Comparison of ENCODE assay signal across 21 mouse cellular contexts in the genomic region with DNA sequence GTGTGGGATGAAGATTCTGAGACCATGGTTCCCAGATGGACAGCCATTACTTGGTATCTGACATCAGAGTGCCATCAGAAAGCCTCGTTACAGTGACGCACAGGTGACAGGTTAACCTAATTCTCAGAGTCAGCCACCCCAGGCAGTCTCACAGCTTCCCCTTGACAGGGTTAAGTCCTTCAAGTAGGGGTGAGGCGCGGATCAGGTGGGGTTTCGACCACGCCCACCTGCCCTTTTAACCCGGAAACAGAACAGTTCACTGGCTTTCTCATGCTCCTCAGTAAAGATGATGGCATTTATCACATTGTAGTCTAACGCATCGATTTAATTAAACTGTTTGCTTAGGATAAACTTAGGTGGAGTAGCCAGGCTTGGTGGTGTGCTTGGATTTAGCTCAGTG. TPM values are rescaled to one million over a fixed set of nuclear protein-coding genes. Genes with fewer than 3 reads are reported as not detected.
DNase-seq lines count a peak whose midpoint lies in the region; ATAC-seq lines count a peak whose summit lies in the region.
"Had no signal": no experiment of that assay in that cellular context is flagged by ENCODE, and none has a peak within 500 bp of the region (broad histone marks: within the 10 kb centered on the region; RNA-seq: fewer than 3 reads in every experiment).

No protein-coding gene starts in this region.

- H3K9ac ChIP-seq in embryonic facial prominence, embryonic 13.5 days = no peak overlapping the region
- H3K9ac ChIP-seq in intestine, embryonic 16.5 days (ENCODE audit: low read depth, low read length) = no peak overlapping the region
- no peak overlapping the region for H3K9ac ChIP-seq in stomach, embryonic 14.5 days (replicated peaks; ENCODE audit: low read depth, low read length)
- H3K9ac ChIP-seq: forebrain, embryonic 15.5 days; heart, embryonic 15.5 days; hindbrain, embryonic 13.5 days had no signal

- H3K4me1 ChIP-seq in embryonic facial prominence, embryonic 13.5 days = peaks cover 29% of the 10 kb centered on the region
- H3K4me1 ChIP-seq in intestine, embryonic 16.5 days (ENCODE audit: control insufficient read depth, insufficient read depth, low read length) = peaks cover 16% of the 10 kb centered on the region
- peaks cover 13% of the 10 kb centered on the region; the same call in 1 of the 2 replicates for H3K4me1 ChIP-seq in stomach, embryonic 14.5 days (ENCODE audit: control insufficient read depth, insufficient read depth, low read length)
- peaks cover 19% of the 10 kb centered on the region for H3K4me1 ChIP-seq in forebrain, embryonic 10.5 days

- no peaks in the 10 kb centered on the region for H3K9me3 ChIP-seq in embryonic facial prominence, embryonic 13.5 days
- no peaks in the 10 kb centered on the region for H3K9me3 ChIP-seq in intestine, embryonic 16.5 days (ENCODE audit: control insufficient read depth, low read length)
- H3K9me3 ChIP-seq in stomach, embryonic 14.5 days (ENCODE audit: control insufficient read depth, low read depth, low read length) = no peaks in the 10 kb centered on the region
- H3K9me3 ChIP-seq in forebrain, embryonic 10.5 days = no peaks in the 10 kb centered on the region
- H3K9me3 ChIP-seq: forebrain, embryonic 15.5 days; heart, embryonic 15.5 days; hindbrain, embryonic 13.5 days had no signal

- no peak overlapping the region for H3K4me3 ChIP-seq in embryonic facial prominence, embryonic 13.5 days
- H3K4me3 ChIP-seq in intestine, embryonic 16.5 days (ENCODE audit: low read length) = no peak overlapping the region
- H3K4me3 ChIP-seq in stomach, embryonic 14.5 days (ENCODE audit: low read depth, low read length) = no peak overlapping the region
- no peak overlapping the region for H3K4me3 ChIP-seq in forebrain, embryonic 10.5 days
- H3K4me3 ChIP-seq: forebrain, embryonic 15.5 days; heart, adult 2 months; heart, embryonic 15.5 days; hindbrain, embryonic 13.5 days had no signal

- no peaks in the 10 kb centered on the region for H3K27me3 ChIP-seq in embryonic facial prominence, embryonic 13.5 days
- no peaks in the 10 kb centered on the region for H3K27me3 ChIP-seq in intestine, embryonic 16.5 days (replicated peaks; ENCODE audit: control insufficient read depth, insufficient read depth, low read length)
- H3K27me3 ChIP-seq in stomach, embryonic 14.5 days (ENCODE audit: control insufficient read depth, insufficient read depth, low read length) = no peaks in the 10 kb centered on the region
- H3K27me3 ChIP-seq in forebrain, embryonic 10.5 days (ENCODE audit: poor library complexity, severe bottlenecking) = no peaks in the 10 kb centered on the region
- H3K27me3 ChIP-seq: CH12.LX; forebrain, embryonic 15.5 days; heart, embryonic 15.5 days; hindbrain, embryonic 13.5 days had no signal

- no peak for ATAC-seq in embryonic facial prominence, embryonic 13.5 days (ENCODE audit: insufficient number of reproducible peaks, insufficient read depth, low FRiP score, low TSS enrichment, low read depth)
- peak; percentile 42 for ATAC-seq in intestine, embryonic 16.5 days
- 0 out of 2 replicates have a peak, but pooled peaks have one; percentile 37 for ATAC-seq in stomach, embryonic 14.5 days (ENCODE audit: insufficient number of reproducible peaks, insufficient read depth, low FRiP score, low read depth)
- ATAC-seq: activated CD4-positive, CD25-positive, alpha-beta regulatory T cell, adult 4 months; forebrain, embryonic 15.5 days; hindbrain, postnatal 0 days had no signal

- H3K36me3 ChIP-seq in embryonic facial prominence, embryonic 13.5 days = no peaks in the 10 kb centered on the region
- H3K36me3 ChIP-seq in intestine, embryonic 16.5 days (ENCODE audit: control insufficient read depth, insufficient read depth, low read length) = no peaks in the 10 kb centered on the region
- no peaks in the 10 kb centered on the region for H3K36me3 ChIP-seq in stomach, embryonic 14.5 days (ENCODE audit: control insufficient read depth, insufficient read depth, low read length)
- H3K36me3 ChIP-seq in forebrain, embryonic 10.5 days (replicated peaks) = no peaks in the 10 kb centered on the region
- H3K36me3 ChIP-seq: forebrain, embryonic 15.5 days; G1E; heart, embryonic 15.5 days; hindbrain, embryonic 13.5 days had no signal

- WGBS in embryonic facial prominence, embryonic 13.5 days = 72% methylated on average over 9 of the region's 9 CpGs
- 64% methylated on average over 9 of the region's 9 CpGs for WGBS in intestine, embryonic 16.5 days
- 60% methylated on average over 9 of the region's 9 CpGs for WGBS in stomach, embryonic 14.5 days
- WGBS in forebrain, embryonic 10.5 days = 84% methylated on average over 9 of the region's 9 CpGs

- peak overlapping the region; percentile 91; the same call in 1 of the 2 replicates for H3K27ac ChIP-seq in embryonic facial prominence, embryonic 13.5 days
- no peak overlapping the region for H3K27ac ChIP-seq in intestine, embryonic 16.5 days (ENCODE audit: low read length)
- H3K27ac ChIP-seq in stomach, embryonic 14.5 days (ENCODE audit: low read length) = no peak overlapping the region
- H3K27ac ChIP-seq in forebrain, embryonic 10.5 days = no peak overlapping the region
- H3K27ac ChIP-seq: forebrain, embryonic 15.5 days; heart, adult 2 months; heart, embryonic 15.5 days; hindbrain, embryonic 13.5 days; hindbrain, postnatal 0 days had no signal

- DNase-seq in ES-CJ7 (ENCODE audit: low read depth, low spot score) = peak; percentile 66
- DNase-seq in urinary bladder, adult 18-20 months (ENCODE audit: low spot score in 2 of 2) = no peak
- no peak for DNase-seq in forebrain, embryonic 10.5 days (ENCODE audit: extremely low spot score, low spot score)
- DNase-seq in spleen, postnatal 36 days (ENCODE audit: low spot score in 2 of 2) = no peak
- DNase-seq: adrenal gland, postnatal 14 days; cerebellum, adult 18-20 months; cerebellum, postnatal 10 days; gastrocnemius, postnatal 10 days; heart, adult 2 months; heart, postnatal 14 days had no signal

- H3K4me2 ChIP-seq in embryonic facial prominence, embryonic 13.5 days = no peak overlapping the region
- no peak overlapping the region for H3K4me2 ChIP-seq in intestine, embryonic 16.5 days (ENCODE audit: low read depth, low read length)
- no peak overlapping the region for H3K4me2 ChIP-seq in stomach, embryonic 14.5 days (replicated peaks; ENCODE audit: low read depth, low read length)
- H3K4me2 ChIP-seq: forebrain, embryonic 15.5 days; heart, embryonic 11.5 days; heart, embryonic 15.5 days; hindbrain, embryonic 13.5 days had no signal

RNA-seq across cellular contexts. Expression of a gene that starts 39.1 kb away (rescaled TPM):
- polyA plus RNA-seq in embryonic facial prominence, embryonic 13.5 days (2015; fragmentation: Nextera tagmentation; extraction: Ambion mirVana) = 1.1 and 1.7 TPM in 2 replicates
- 0.13 and 0.17 TPM in 2 replicates for polyA plus RNA-seq in intestine, embryonic 16.5 days (2015; fragmentation: Nextera tagmentation; extraction: Ambion mirVana)
- 0.26 and 0.56 TPM in 2 replicates for polyA plus RNA-seq in stomach, embryonic 14.5 days (2014; fragmentation: Nextera tagmentation; extraction: Ambion mirVana)
- 0.34 and 0.64 TPM in 2 replicates for polyA plus RNA-seq in forebrain, embryonic 10.5 days (2016; fragmentation: Nextera tagmentation; extraction: Ambion mirVana)
- polyA plus RNA-seq: G1E had no signal

RNA-seq across cellular contexts. Expression of a gene that starts 47.7 kb away (rescaled TPM):
- polyA plus RNA-seq in embryonic facial prominence, embryonic 13.5 days (2015; fragmentation: Nextera tagmentation; extraction: Ambion mirVana) = 6.8 and 11.3 TPM in 2 replicates
- polyA plus RNA-seq in intestine, embryonic 16.5 days (2015; fragmentation: Nextera tagmentation; extraction: Ambion mirVana) = 149 and 169 TPM in 2 replicates
- 51.1 and 53.2 TPM in 2 replicates for polyA plus RNA-seq in stomach, embryonic 14.5 days (2014; fragmentation: Nextera tagmentation; extraction: Ambion mirVana)
- polyA plus RNA-seq in forebrain, embryonic 10.5 days (2016; fragmentation: Nextera tagmentation; extraction: Ambion mirVana) = 3.1 and 3.4 TPM in 2 replicates
- polyA plus RNA-seq: G1E had no signal
